Mouse (Mus musculus) urinary bladder, postnatal 4 days (tissue): Measurements from ENCODE around the gene Il27.
"Not testable (repeated sequence)": the region's sequence is repeated elsewhere in the genome, so short reads cannot be mapped to it uniquely, and the experiment has no call there.

Source experiments
- DNase-seq, 2 experiments: peaks; one replicate each; pipeline ENCODE4 v3.0.0; 2021 to 2022; ENCODE audit warnings: low spot score in 2 of 2

Gene Il27

DNA sequence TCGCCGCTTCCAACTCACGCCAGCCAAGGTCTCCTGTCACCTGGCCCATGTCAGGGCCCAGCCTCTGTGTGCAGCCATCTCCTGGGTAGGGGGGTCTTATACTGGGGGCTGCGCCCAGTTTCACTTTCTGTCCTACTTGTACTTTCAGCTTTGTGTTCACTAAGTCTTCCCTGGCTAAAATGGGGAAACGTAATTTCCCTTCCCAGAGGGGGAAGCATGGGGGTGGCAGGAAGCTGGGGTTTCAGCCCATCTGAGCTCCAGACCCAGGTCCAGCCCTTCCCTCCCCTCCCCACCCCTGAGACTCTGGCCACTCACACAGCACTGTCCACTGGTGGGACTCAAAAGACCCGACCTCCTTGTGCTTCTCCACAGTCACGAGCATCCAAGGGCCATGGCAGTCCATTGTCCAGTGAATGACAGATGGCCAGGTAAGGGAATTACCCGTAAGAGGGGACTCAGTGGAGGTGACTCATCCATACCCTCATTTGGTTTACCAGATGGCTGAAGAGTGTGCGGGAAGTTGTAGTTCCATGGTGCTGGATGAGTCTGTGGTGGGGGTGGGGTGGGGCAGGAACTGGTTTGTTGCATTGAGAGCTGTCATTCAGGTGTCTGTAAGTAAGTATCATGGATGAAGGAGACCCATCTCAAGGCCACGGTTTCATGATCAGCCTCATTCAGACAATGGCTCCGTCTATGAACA is at the start of gene Il27:
Gene Il27 (minus strand): TSS at position 80 of the 700 bp plus-strand sequence.
- no peak for DNase-seq

DNA sequence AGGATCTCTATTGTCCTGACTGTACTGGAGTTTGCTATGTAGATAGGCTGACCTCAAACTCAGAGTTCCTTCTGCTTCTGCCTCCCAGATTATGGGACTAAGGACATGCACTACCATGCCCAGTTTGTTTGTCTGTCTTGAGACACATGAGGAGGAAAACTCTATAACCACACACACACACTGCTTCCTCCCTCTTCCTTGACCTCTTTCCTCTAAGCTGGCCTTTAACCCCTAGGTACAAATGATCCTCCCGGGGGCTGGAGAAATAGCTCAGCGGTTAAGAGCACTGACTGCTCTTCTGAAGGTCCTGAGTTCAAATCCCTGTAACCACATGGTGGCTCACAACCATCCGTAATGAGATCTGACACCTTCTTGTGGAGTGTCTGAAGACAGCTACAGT is 49.6 kb upstream of the Il27 start:
- no peak for DNase-seq

DNA sequence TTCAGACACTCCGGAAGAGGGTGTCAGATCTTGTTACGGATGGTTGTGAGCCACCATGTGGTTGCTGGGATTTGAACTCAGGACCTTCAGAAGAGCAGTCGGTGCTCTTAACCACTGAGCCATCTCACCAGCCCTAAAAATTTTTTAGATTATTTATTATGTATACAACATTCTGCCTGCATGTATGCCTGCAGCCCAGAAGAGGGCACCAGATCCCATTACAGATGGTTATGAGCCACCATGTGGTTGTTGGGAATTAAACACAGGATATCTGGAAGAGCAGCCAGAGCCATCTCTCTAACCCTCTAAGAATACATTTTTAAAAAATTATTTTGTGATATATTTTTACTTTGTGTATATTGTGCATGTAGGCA is 48.5 kb upstream of the Il27 start:
- DNase-seq = not testable (repeated sequence)

DNA sequence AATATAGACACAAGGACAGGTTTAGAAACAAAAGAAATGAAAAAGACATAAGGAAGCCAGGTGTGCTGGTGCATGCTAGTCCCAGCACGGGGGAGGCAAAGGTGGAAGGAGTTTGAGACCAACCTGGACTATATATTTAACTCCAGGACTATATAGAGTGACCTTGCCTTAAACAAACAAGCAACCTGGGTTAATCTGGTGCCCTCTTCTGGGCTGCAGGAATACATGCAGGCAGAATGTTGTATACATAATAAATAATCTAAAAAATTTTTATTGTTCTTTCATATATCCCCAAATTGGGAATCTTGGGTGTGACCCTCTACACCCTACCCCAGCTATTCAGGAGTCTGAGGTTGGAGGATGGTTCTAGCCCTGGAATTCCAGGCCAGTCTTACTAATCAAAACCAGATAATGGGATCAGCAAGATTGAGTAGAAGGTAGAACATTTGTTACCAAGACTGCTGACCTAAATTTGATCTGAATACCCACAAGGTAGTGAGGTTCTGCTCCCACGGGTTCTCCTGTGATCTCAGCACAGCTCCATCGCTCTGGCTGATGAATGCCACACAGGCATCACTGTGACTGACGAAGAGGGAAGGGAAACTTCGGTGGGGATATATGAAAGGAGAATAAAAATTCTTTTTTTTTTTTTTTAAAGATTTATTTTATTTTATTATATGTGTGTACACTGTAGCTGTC is 48.0 kb upstream of the Il27 start:
- no peak for DNase-seq

DNA sequence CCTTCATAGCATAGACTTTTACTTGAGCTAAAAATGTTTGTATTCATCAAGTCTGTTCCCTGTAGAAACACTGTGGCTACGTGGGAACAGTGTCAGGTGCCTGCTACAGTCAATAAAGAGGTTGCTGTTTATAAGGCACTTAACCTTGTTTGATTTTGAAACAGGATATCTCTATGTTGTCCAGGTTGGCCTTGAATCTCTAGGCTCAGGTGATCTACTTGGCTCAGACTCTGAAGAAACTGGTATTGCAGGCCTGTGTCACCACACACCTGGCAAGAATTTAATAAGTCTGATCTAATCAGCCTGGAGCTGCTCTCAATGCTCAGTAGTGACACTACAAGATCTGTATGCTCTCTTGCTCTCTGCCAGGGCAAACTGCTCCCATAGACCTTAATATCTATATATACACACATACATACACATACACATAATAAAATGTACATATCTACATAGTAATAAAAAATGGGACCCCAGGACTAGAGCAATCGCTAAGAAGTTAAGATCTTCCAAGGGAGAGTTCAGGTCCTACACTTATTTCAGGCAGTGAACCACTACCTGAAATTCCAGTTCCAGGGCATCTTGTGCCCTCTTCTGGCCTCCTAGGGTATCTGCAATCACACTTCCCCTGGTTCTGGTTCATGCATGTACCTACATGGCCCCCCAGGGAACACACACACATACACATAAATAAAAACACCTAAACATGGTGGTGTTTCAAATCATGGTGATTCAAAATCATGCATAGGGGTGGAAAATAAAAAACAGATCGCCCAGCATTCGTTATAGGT is 42.2 kb upstream of the Il27 start:
- DNase-seq = no peak

DNA sequence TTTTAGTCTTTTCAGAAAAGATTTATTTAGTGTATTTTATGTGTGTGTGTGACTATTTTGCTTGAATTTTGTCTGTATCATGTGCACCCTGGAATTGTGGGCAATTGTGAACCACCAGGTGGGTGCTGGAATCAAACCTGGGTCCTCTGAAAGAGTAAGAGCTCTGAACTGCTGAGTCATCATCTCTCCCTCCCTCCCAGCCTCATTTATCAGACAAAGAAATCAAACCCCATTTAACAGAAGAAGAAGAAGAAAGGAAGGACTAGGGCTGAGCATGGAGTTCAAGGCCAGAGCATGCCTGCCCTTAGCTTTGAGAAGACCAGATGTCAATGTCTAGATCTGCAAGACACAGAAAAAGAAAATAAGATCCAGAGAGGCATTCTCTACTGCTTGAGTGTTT is 40.6 kb upstream of the Il27 start:
- no peak for DNase-seq

DNA sequence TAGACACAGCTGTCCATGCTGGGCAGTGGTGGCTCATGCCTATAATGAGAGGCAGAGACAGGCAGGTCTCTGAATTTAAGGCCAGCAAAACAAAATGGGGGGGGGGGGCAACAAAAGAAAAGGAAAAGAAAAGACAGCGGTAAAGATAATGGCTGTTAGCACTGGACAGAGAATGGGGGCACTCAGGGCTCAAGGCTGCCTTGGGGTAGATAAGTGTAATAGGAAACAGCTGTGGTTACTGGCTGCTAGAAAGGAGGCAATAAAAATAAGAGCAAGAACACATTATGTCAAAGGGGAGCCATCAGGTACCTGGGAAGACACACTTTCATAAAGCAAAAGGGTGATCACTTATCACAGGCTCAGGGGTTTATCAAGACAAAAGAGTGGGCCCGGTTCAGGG is 37.7 kb upstream of the Il27 start:
- no peak for DNase-seq

DNA sequence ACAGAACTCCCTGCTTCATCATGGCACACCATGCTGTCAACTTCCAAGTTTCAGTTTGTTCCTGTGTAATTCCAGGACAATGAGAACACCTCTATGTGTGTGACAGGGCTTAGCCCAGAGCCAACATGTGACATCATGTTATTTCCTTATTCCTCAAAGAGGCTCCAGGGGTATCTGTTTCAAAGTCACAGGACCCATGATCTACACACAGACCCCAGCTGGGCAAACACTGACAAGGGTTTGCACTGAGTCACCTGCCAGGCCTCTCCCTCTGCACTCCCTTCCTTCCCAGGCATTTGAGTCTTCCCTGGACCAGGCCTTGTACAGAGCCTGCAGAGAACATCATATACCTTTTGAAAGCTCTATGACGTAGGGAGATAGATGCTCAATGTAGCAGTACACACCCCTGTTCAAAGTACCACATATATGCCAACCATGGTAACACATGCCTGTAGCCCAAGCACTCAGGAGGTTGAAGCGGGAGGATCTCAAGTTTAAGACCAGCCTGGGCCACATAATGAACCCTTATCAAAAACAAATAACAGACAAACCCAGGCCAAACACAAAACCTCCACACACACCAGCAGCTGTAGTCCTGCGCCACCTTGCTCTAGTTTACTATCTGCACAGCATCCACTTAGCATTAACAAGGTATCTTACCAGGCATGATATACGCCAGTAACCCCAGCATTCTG is 36.2 kb upstream of the Il27 start, which contains the start of gene Nupr1:
Gene Nupr1 (minus strand): TSS at position 38 of the 695 bp plus-strand sequence.
- DNase-seq = no peak

DNA sequence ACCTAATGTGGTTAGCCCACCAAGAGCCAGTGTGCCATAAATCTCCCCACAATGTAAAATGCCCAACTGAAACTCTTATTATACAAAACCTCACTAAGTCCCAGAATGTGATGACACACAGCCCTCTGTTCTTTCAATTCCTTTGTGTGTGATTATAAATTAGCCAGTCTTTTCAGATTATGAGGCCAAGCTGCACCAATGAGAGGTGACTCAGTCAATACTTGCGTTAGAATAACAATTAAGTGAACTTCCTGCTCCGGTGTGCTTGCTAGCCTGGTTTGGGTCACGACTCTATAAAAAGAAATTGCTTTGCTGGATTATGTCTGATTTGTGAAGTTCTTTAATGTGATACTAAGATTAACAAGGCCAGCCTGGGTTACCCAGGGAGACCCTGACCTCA is 35.2 kb upstream of the Il27 start:
- no peak for DNase-seq

DNA sequence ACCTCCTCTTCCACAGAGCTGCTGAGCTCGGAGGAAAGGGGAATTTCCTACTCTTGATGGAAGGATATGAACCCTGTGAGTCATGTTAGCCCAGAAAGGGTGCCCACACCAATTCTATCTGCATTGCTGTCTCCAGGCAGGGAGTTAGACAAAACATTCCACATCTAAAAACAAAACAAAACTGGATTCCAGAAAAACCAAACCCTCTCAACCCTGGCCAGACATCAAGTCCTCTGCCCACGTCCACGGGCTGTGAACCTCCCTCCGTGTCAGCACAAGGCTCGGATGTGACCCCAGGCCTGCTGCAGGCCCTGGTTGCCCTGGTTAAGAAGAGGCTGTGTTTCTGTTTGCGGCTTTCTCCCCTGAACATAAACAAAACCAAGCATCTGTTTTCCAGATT is 33.4 kb upstream of the Il27 start:
- no peak for DNase-seq

DNA sequence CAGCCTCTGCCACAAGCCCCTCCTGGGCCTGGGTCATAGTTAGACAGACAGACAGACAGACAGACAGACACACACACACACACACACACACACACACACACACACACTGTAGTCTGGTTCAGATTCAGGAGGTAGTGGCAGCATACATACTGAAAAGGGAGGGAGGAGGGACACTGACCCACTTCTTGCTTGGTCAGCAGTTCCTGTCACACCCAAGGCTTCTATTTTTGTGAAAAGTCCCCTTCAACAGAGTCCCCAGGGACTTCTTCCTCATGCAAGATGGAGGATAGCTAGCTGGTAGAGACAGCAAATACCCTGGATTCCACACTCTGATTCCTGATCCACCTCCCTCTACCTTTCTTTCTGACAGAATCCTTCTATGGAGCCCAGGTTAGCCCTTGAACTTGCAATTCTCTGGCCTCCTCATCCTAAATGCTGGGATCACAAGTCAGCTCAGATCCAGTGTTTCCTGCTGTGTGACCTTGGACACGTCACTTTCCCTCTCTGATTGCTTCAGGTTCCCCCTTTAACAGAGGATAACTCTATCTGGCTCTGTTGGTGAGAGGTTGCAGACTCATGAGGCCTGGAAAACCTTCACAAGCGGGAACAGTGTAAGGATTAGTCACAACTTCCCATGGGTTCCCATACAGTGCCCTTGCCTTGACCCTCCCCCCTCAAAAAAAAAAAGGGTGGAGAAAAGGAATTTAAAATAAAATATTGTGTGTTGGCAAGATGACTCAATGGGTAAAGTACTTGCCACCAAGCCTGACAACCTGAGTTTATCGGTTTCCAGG is 31.3 kb upstream of the Il27 start:
- DNase-seq = no peak

DNA sequence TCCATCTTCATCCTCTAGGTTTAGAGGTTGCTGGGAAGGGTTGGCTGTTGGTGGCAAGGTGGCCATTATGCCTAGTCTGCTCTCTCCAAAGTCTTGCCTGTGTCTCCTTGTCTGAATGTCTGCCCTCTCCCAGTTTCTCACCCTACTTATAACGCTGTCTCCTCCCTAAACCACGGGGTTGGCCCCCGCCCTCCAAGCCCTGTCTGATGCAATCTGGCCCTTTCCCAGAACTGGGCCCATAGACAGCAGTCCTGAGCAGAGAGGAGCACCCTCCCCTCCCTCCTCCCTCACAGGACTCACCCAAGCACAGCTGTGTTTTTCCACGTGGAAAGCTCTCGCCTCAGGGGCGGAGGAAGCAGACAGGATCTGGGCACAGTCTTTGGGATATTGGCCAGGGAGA is 30.6 kb upstream of the Il27 start:
- peak; percentile 77 to 82 for DNase-seq

DNA sequence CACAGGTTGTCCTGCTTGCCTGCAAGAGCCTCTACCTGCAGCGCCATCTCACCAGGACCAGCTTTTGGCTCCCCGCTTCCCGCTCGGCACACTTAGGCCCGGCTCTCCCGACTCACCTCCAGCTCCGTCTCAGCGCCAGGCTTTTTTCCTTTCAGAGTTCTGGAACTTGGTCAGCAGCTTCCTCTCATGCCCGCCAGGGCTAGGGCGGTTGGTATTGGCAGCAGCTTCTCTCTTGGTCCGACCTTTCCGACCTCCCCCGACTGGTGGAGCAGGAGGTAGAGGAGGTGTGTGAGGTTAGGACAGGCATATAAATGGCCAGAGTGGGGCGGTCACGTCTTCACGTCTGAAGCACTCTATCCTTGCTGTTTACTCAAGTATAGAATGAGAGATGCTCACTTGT is 30.0 kb upstream of the Il27 start:
- no peak for DNase-seq

DNA sequence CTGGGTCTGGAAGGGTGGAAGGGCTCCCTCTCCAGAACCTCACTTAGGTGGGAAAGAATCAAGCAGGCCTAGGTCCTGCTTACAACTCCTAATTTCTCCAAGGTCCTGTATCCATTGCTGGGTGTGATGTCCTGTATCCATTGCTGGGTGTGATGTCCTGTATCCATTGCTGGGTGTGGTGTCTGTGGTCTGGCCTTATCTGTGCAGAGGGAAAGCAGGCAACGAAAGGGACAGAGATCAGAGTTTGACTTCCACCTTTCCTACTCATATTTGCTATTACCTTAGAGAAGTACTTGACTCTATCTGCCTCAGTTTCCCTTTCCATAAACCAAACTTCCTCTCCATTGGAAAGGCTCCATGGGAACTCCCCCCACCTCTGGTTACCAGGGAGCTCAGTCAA is 28.6 kb upstream of the Il27 start:
- DNase-seq = no peak

DNA sequence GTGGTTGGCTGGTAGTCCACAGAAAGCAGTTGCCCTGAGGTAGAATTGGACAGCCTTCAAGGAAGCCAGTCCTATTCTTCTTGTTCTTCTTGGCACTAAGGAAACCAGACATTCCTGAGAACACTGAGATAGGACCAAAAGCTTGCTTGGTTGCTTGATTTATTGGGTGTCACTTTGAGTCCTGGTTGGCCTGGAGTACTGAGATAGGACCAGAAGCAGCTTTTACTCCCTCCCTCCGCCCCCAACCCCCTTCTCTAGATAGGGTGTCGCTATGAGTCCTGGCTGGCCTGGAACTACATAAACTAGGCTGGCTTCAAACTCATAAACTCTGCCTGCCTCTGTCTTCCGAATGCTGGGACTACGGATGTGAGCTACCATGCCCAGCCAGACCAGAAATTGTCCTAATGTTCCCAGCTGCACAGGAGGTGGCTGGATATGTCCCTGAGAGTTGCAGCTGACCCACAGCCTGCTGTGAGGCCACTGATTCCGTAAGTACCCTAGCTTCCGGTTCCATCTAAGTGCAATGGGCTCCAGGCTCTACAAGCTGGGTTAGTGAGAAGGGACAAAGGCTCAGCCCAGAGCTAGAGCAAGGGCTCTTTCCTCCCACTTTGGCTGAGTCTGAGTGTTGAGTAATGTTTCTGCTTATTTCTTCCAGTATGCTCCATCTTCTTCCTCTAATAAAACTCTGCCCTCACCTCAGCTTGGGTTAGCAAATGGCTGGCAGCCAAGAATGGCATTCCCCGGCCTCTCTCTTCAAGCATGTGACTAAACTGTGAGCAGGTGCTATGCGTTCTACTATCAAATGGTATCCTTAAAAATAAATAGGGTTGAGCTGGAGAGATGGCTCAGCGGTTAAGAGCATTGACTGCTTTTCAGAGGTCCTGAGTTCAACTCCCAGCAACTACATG is 27.0 kb upstream of the Il27 start:
- no peak for DNase-seq

DNA sequence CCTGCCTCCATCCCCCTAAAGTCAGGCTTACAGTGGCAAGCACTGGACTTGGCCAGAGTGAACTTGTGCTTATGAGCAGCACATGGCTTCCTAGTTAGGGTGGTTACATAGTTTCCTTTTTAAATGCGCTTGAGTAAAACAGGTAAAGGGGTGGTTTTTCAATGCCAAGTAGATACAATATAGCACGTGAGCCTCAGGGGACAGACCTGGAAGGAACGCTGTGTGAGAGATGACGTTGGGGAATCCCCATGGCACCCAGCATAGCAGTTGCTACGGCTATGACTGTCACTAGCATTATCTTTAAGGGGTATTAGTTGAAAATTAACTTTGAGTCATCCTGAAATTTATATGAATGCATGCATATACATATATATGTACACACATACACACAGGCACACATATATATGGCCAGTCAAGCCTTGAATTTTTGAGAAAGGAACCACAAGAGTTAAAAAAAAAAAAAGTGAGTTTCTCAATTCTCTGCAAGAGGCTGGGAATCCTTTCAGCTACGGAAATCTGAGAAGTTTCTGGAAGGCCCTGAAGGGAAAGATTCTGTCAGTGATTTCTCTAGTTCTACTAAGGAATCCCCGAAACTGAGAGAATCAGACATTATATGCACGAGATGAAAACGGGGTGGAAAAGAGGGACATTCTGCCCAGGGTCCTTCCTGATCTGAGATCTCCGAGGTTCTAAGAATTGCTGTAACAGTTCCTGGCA is 25.0 kb upstream of the Il27 start:
- no peak for DNase-seq

DNA sequence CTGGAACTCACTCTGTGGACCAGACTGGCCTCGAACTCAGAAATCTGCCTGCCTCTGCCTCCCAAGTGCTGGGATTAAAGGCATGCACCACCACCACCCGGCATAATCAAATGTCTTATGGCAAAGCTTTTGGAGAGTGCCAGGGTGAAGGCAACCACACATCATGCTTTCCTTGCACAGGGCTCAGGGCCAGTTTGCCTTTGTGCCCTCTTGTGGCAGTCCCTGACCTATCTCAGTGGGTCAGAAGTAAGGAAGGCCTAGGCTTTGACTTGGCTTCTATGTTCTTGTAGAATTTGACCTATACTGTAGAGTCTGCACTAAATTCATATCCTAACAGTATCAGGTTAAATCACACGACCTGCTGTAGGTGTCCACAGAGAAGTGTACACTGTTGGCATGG is 22.0 kb upstream of the Il27 start:
- DNase-seq = no peak

DNA sequence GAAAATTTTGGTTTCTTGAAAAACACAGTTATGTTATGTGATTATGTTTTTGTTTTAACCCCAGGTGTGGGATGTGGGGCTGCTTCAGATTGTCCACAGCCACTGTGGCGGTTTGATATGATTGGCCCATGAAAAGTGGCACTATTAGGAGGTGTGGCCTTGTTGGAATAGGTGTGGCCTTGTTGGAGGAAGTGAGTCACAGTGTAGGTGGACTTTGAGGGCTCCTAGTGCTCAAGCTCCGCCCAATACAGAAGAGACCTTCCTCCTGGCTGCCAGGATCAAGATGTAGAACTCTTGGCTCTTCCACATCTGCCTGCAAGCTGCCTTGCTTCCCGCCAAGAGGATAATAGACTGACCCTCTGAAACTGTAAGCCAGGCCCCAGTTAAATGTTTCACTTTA is 18.0 kb upstream of the Il27 start:
- no peak for DNase-seq

DNA sequence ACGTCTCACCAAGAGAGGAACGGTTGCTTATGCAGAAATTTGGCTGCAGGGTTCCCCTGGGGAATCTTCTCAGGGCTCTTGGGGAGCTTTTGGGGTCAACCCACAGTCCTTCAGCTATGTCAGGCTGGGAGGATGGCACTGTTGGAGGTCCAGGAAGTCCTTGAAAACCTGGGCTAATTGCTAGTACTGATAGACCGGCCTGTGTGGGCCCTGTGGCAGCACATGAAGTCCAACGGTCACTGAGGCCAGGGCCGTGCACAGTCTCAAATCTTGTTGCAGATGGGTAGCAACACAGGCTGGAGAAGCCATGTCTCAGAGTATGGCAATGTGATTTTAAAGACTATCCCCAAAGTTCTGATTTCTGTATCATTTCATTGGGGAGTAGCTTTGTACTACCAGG is 13.1 kb upstream of the Il27 start:
- no peak for DNase-seq

DNA sequence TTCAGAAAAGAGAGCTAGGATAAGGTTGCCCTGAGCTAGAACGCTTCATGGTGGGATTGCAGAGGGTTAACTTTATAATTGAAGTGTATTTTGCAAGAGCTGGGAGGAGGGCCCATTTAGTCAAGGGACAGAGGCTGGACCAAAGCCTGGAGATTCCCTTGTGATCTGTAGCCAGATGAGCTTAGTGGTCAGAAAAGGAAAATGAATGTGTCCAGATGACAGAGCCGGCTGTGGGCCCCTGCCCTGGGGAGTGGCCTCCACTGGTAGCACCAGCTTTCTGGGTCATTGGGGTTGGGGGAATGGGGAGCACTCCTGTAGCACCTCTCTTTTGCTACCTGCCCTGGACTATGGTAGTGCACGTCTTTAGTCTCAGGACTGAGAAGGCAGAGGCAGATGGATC is 12.3 kb upstream of the Il27 start:
- peak; percentile 56 to 68 for DNase-seq
